Mouse (Mus musculus) kidney, postnatal 0 days (tissue): Measurements from ENCODE around the gene Hdac7. TPM values are rescaled to one million over a fixed set of nuclear protein-coding genes. Genes with fewer than 3 reads are reported as not detected.
A peak's percentile ranks its signal among the peaks of the same experiment; 100 is the strongest.

ENCODE experiments used
- ATAC-seq: fragments of 200-750 bp; cut with Nextera tagmentation; replicated peaks from 2 replicates; pipeline ENCODE4 v1.8.0; 2017; ENCODE audit warnings: low read depth, moderate number of reproducible peaks, moderate TSS enrichment, moderate library complexity; ENCODE audit not compliant: low FRiP score
- DNase-seq: peaks from one replicate; pipeline ENCODE4 v3.0.0-alpha.2; 2016; ENCODE audit warnings: low spot score
- H3K27ac ChIP-seq: fragments of 300-500 bp; sonication (generic); 2 replicates; pipeline ENCODE4 v1.5.1; 2014; ENCODE audit warnings: mild to moderate bottlenecking
- H3K27me3 ChIP-seq: fragments of 300-500 bp; sonication (generic); 2 replicates; pipeline ENCODE4 v1.6.1; 2014; ENCODE audit warnings: low read length, mixed read lengths; ENCODE audit not compliant: insufficient read depth
- H3K36me3 ChIP-seq: fragments of 300-500 bp; sonication (generic); 2 replicates; pipeline ENCODE4 v1.6.1; 2014; ENCODE audit warnings: low read length, mixed read lengths; ENCODE audit not compliant: insufficient read depth
- H3K4me1 ChIP-seq: fragments of 300-500 bp; sonication (generic); replicated peaks from 2 replicates; pipeline ENCODE4 v1.6.1; 2014; ENCODE audit warnings: antibody characterized with exemption, low read length, mixed read lengths; ENCODE audit not compliant: insufficient read depth
- H3K4me2 ChIP-seq: fragments of 300-500 bp; sonication (generic); 2 replicates; pipeline ENCODE4 v1.6.1; 2014; ENCODE audit warnings: mild to moderate bottlenecking, low read length, moderate library complexity, mixed read lengths
- H3K4me3 ChIP-seq: fragments of 300-500 bp; sonication (generic); replicated peaks from 2 replicates; pipeline ENCODE4 v1.5.1; 2014; ENCODE audit warnings: low read depth, low read length
- H3K9ac ChIP-seq: fragments of 300-500 bp; sonication (generic); 2 replicates; pipeline ENCODE4 v1.6.1; 2014; ENCODE audit warnings: low read depth, low read length
- H3K9me3 ChIP-seq: fragments of 300-500 bp; sonication (generic); replicated peaks from 2 replicates; pipeline ENCODE4 v1.6.1; 2016; ENCODE audit warnings: low read length, inconsistent platforms, mixed read lengths
- CTCF ChIP-seq: IDR thresholded peaks from 2 replicates; pipeline ENCODE4 v1.5.1; 2016; ENCODE audit warnings: antibody characterized with exemption, low read depth, mild to moderate bottlenecking, moderate library complexity
- WGBS: fragments of 180-500 bp; shearing (Covaris S2); extraction: QIAGEN DNeasy Blood & Tissue Kit; methylation state at CpG from one replicate; pipeline ENCODE4 v1.1.7; 2014; 5-methylcytosine and 5-hydroxymethylcytosine counted together
- polyA plus RNA-seq: library from polyadenylated mRNA; unstranded; fragments of >200 nt; fragmentation: Nextera tagmentation; extraction: Ambion mirVana; gene quantifications from 2 replicates; pipeline ENCODE4 v1.2.1, GENCODE M21; 2015

The Hdac7 gene
- polyA plus RNA-seq, 1 experiment from 2014 or later, result 24.7 TPM

GRCm38 (mm10) chr15:97787148-97787798 is 57.0 kb downstream of the Hdac7 start:
- H3K36me3 ChIP-seq, result peaks cover 18% of the 10 kb centered on the region
- H3K4me2 ChIP-seq, result no peak overlapping the region
- DNase-seq, result no peak
- H3K27me3 ChIP-seq, result no peaks in the 10 kb centered on the region
- 82% methylated on average over 7 of the region's 7 CpGs for WGBS
- TF ChIP-seq CTCF, result no peak
- peaks cover 13% of the 10 kb centered on the region for H3K4me1 ChIP-seq
- H3K4me3 ChIP-seq, result no peak overlapping the region
- ATAC-seq, result no peak
- no peaks in the 10 kb centered on the region for H3K9me3 ChIP-seq
- H3K9ac ChIP-seq, result no peak overlapping the region
- H3K27ac ChIP-seq, result no peak overlapping the region

GRCm38 (mm10) chr15:97786412-97787112 is 57.7 kb downstream of the Hdac7 start:
- peaks cover 17% of the 10 kb centered on the region for H3K4me1 ChIP-seq
- no peak overlapping the region for H3K27ac ChIP-seq
- peaks cover 11% of the 10 kb centered on the region; the same call in 1 of the 2 replicates for H3K36me3 ChIP-seq
- ATAC-seq (no peak), DNase-seq (no peak)
- no peak overlapping the region for H3K9ac ChIP-seq
- no peak overlapping the region for H3K4me3 ChIP-seq
- 62% methylated on average over 10 of the region's 10 CpGs for WGBS
- H3K27me3 ChIP-seq, result no peaks in the 10 kb centered on the region
- H3K4me2 ChIP-seq, result no peak overlapping the region
- no peak for TF ChIP-seq CTCF
- H3K9me3 ChIP-seq, result no peaks in the 10 kb centered on the region

GRCm38 (mm10) chr15:97785731-97786411 is 58.4 kb downstream of the Hdac7 start:
- Histone ChIP-seq H3K4me3 (no peak overlapping the region), H3K4me2 (0 out of 2 replicates have a peak overlapping the region, but pooled peaks have one; percentile 1), H3K27ac (0 out of 2 replicates have a peak overlapping the region, but pooled peaks have one; percentile 6), H3K9ac (no peak overlapping the region), H3K36me3 (0 out of 2 replicates have a peak, but pooled peaks cover 5% of the 10 kb centered on the region), H3K27me3 (no peaks in the 10 kb centered on the region), H3K9me3 (no peaks in the 10 kb centered on the region), H3K4me1 (peaks cover 19% of the 10 kb centered on the region)
- TF ChIP-seq CTCF, result no peak; the same call in 1 of the 2 replicates
- no peak for ATAC-seq
- WGBS, result 80% methylated on average over 9 of the region's 9 CpGs
- no peak for DNase-seq

GRCm38 (mm10) chr15:97784561-97785161 is 59.6 kb downstream of the Hdac7 start:
- DNase-seq, result no peak

GRCm38 (mm10) chr15:97784092-97784559 is 60.2 kb downstream of the Hdac7 start:
- peaks cover 31% of the 10 kb centered on the region for H3K4me1 ChIP-seq
- ATAC-seq, result peak; percentile 70
- H3K4me3 ChIP-seq, result peak overlapping the region; percentile 68
- H3K9ac ChIP-seq, result peak overlapping the region; percentile 82
- TF ChIP-seq CTCF, result peak; percentile 89
- 3% methylated on average over 38 of the region's 39 CpGs for WGBS
- H3K9me3 ChIP-seq, result no peaks in the 10 kb centered on the region
- H3K27me3 ChIP-seq, result no peaks in the 10 kb centered on the region
- peak overlapping the region; percentile 62 for H3K4me2 ChIP-seq
- peak overlapping the region; percentile 84 for H3K27ac ChIP-seq
- peak; percentile 91 for DNase-seq
- no peaks in the 10 kb centered on the region for H3K36me3 ChIP-seq

More at GRCm38 (mm10) chr15:97784561-97785161, 59.6 kb downstream of the Hdac7 start:
- Histone ChIP-seq H3K27me3 (no peaks in the 10 kb centered on the region), H3K27ac (peak overlapping the region; percentile 84), H3K4me2 (peak overlapping the region; percentile 62), H3K4me1 (peaks cover 29% of the 10 kb centered on the region), H3K36me3 (no peaks in the 10 kb centered on the region), H3K4me3 (peak overlapping the region; percentile 68), H3K9me3 (no peaks in the 10 kb centered on the region), H3K9ac (peak overlapping the region; percentile 82)
- 7% methylated on average over 42 of the region's 45 CpGs for WGBS
- peak; percentile 41 for ATAC-seq
- no peak for TF ChIP-seq CTCF

GRCm38 (mm10) chr15:97782749-97783105 is 61.6 kb downstream of the Hdac7 start:
- H3K9ac ChIP-seq, result no peak overlapping the region
- DNase-seq (peak; percentile 91), ATAC-seq (peak; percentile 29; the same call in 1 of the 2 replicates)
- no peaks in the 10 kb centered on the region for H3K9me3 ChIP-seq
- H3K27ac ChIP-seq, result peak overlapping the region; percentile 71
- H3K36me3 ChIP-seq, result no peaks in the 10 kb centered on the region
- peaks cover 35% of the 10 kb centered on the region for H3K4me1 ChIP-seq
- peak; percentile 84 for TF ChIP-seq CTCF
- H3K27me3 ChIP-seq, result no peaks in the 10 kb centered on the region
- 10% methylated on average over 9 of the region's 9 CpGs for WGBS
- H3K4me3 ChIP-seq, result no peak overlapping the region
- H3K4me2 ChIP-seq, result peak overlapping the region; percentile 32
